Mouse (Mus musculus): ENCODE results near the gene N4bp3.
"Not testable (repeated sequence)": the region's sequence is repeated elsewhere in the genome, so short reads cannot be mapped to it uniquely, and the experiment has no call there.

N4bp3 gene

GRCm38 (mm10) chr11:51650691-51651515 is at the start of gene N4bp3, which contains the start of gene D930048N14Rik:
TSS of gene N4bp3 (minus strand) at chr11:51650842.
TSS of gene D930048N14Rik (plus strand) at chr11:51650954.
- peak; percentile 88 to 94 for DNase-seq (ENCODE audit: inconsistent age in 2 of 2, low spot score in 1 of 2)

GRCm38 (mm10) chr11:51694984-51695383 is 44.3 kb upstream of the N4bp3 start:
- no peak for DNase-seq (ENCODE audit: inconsistent age in 2 of 2, low spot score in 1 of 2)

GRCm38 (mm10) chr11:51690597-51690996 is 40.0 kb upstream of the N4bp3 start:
- DNase-seq (ENCODE audit: inconsistent age in 2 of 2, low spot score in 1 of 2), result not testable (repeated sequence)

GRCm38 (mm10) chr11:51689343-51689742 is 38.7 kb upstream of the N4bp3 start:
- no peak for DNase-seq (ENCODE audit: inconsistent age in 2 of 2, low spot score in 1 of 2)

GRCm38 (mm10) chr11:51688330-51689328 is 38.0 kb upstream of the N4bp3 start, which contains the start of gene 0610009B22Rik:
TSS of gene 0610009B22Rik (minus strand) at chr11:51688874.
- DNase-seq (ENCODE audit: inconsistent age in 2 of 2, low spot score in 1 of 2), result peak; percentile 100

GRCm38 (mm10) chr11:51681976-51682374 is 31.3 kb upstream of the N4bp3 start:
- no peak for DNase-seq (ENCODE audit: inconsistent age in 2 of 2, low spot score in 1 of 2)

- DNase-seq (ENCODE audit: inconsistent age in 2 of 2, low spot score in 1 of 2), result peak; percentile 88 to 96
These were observed 30.8 kb upstream of the N4bp3 start for GRCm38 (mm10) chr11:51681324-51681975.

- no peak for DNase-seq (ENCODE audit: inconsistent age in 2 of 2, low spot score in 1 of 2)
These were observed 28.8 kb upstream of the N4bp3 start for GRCm38 (mm10) chr11:51679466-51679865.

GRCm38 (mm10) chr11:51677737-51678418 is 27.2 kb upstream of the N4bp3 start:
- DNase-seq (ENCODE audit: inconsistent age in 2 of 2, low spot score in 1 of 2), result no peak

- DNase-seq (ENCODE audit: inconsistent age in 2 of 2, low spot score in 1 of 2), result no peak
These were observed 24.7 kb upstream of the N4bp3 start for GRCm38 (mm10) chr11:51675386-51675785.

GRCm38 (mm10) chr11:51673291-51673690 is 22.6 kb upstream of the N4bp3 start:
- peak; percentile 52 to 80 for DNase-seq (ENCODE audit: inconsistent age in 2 of 2, low spot score in 1 of 2)

GRCm38 (mm10) chr11:51671376-51671775 is 20.7 kb upstream of the N4bp3 start:
- no peak for DNase-seq (ENCODE audit: inconsistent age in 2 of 2, low spot score in 1 of 2)

GRCm38 (mm10) chr11:51670846-51671245 is 20.2 kb upstream of the N4bp3 start:
- DNase-seq (ENCODE audit: inconsistent age in 2 of 2, low spot score in 1 of 2), result no peak

GRCm38 (mm10) chr11:51664747-51665146 is 14.1 kb upstream of the N4bp3 start:
- DNase-seq (ENCODE audit: inconsistent age in 2 of 2, low spot score in 1 of 2), result not testable (repeated sequence)

- DNase-seq (ENCODE audit: inconsistent age in 2 of 2, low spot score in 1 of 2), result no peak
These were observed 12.0 kb upstream of the N4bp3 start for GRCm38 (mm10) chr11:51662632-51663031.

- no peak for DNase-seq (ENCODE audit: inconsistent age in 2 of 2, low spot score in 1 of 2)
These were observed 11.3 kb upstream of the N4bp3 start for GRCm38 (mm10) chr11:51661867-51662365.

- peak; percentile 62 to 76 for DNase-seq (ENCODE audit: inconsistent age in 2 of 2, low spot score in 1 of 2)
These were observed 8.1 kb upstream of the N4bp3 start for GRCm38 (mm10) chr11:51658705-51659104.

GRCm38 (mm10) chr11:51658291-51658690 is 7.6 kb upstream of the N4bp3 start:
- no peak for DNase-seq (ENCODE audit: inconsistent age in 2 of 2, low spot score in 1 of 2)

- DNase-seq (ENCODE audit: inconsistent age in 2 of 2, low spot score in 1 of 2), result peak in 1 of 2 experiments; percentile 43
These were observed 6.3 kb upstream of the N4bp3 start for GRCm38 (mm10) chr11:51656798-51657521.
